Mouse (Mus musculus): ENCODE results near the gene Upf3a. TPM values are rescaled to one million over a fixed set of nuclear protein-coding genes. Genes with fewer than 3 reads are reported as not detected.
"Not testable (repeated sequence)": the region's sequence is repeated elsewhere in the genome, so short reads cannot be mapped to it uniquely, and the experiment has no call there.

The Upf3a gene
- total RNA-seq, 1 experiment: 34.2 TPM

GRCm38 (mm10) chr8:13828598-13829172 lies 43.3 kb downstream of the Upf3a start:
- DNase-seq (ENCODE audit: low read depth, low spot score): no peak
- in situ Hi-C loops (cut with MboI; ENCODE audit: low sequenced_read_pairs in 2 of 2, unreplicated experiment in 2 of 2): no loop called here
- Histone ChIP-seq H3K9ac (ENCODE audit: insufficient read depth, low read depth, low read length, poor library complexity, severe bottlenecking) (no peak overlapping the region), H3K4me1 (ENCODE audit: control insufficient read depth in 2 of 2, insufficient read depth in 2 of 2, low read length in 2 of 2, poor library complexity in 1 of 2) (no peaks in the 10 kb centered on the region), H3K9me3 (ENCODE audit: control insufficient read depth, insufficient read depth, low read depth, low read length) (no peaks in the 10 kb centered on the region), H3K27ac (ENCODE audit: insufficient read depth, low read depth, low read length, poor library complexity, severe bottlenecking) (no peak overlapping the region), H3K4me3 (ENCODE audit: insufficient read depth in 1 of 2, low read depth in 1 of 2, low read length in 2 of 2, poor library complexity in 1 of 2, severe bottlenecking in 1 of 2) (no peak overlapping the region), H3K36me3 (ENCODE audit: control insufficient read depth, insufficient read depth, low read length, poor library complexity, severe bottlenecking) (no peaks in the 10 kb centered on the region)
- no peak for TF ChIP-seq CHD2 (IDR thresholded peaks at IDR 0.05; ENCODE audit: low read depth, low read length)
- no peak for TF ChIP-seq HCFC1 (IDR thresholded peaks at IDR 0.05; ENCODE audit: borderline replicate concordance, insufficient read depth, low read length)
- TF ChIP-seq ZC3H11A (IDR thresholded peaks at IDR 0.05; ENCODE audit: borderline replicate concordance, low read depth, low read length): no peak
- no peak for TF ChIP-seq MAFK (IDR thresholded peaks at IDR 0.05; ENCODE audit: insufficient read depth, low read depth, low read length)
- no peak for TF ChIP-seq ZNF384 (IDR thresholded peaks at IDR 0.05; ENCODE audit: low read depth, low read length)

- H3K27ac ChIP-seq (ENCODE audit: insufficient read depth, low read depth, low read length, poor library complexity, severe bottlenecking); H3K9ac ChIP-seq (ENCODE audit: insufficient read depth, low read depth, low read length, poor library complexity, severe bottlenecking); DNase-seq (ENCODE audit: low read depth, low spot score); in situ Hi-C loops (cut with MboI; ENCODE audit: low sequenced_read_pairs in 2 of 2, unreplicated experiment in 2 of 2); H3K4me3 ChIP-seq (ENCODE audit: insufficient read depth in 1 of 2, low read depth in 1 of 2, low read length in 2 of 2, poor library complexity in 1 of 2, severe bottlenecking in 1 of 2); H3K36me3 ChIP-seq (ENCODE audit: control insufficient read depth, insufficient read depth, low read length, poor library complexity, severe bottlenecking); H3K9me3 ChIP-seq (ENCODE audit: control insufficient read depth, insufficient read depth, low read depth, low read length); H3K4me1 ChIP-seq (ENCODE audit: control insufficient read depth in 2 of 2, insufficient read depth in 2 of 2, low read length in 2 of 2, poor library complexity in 1 of 2): not testable (repeated sequence)
Observed at GRCm38 (mm10) chr8:13838289-13838688, 52.9 kb downstream of the Upf3a start, which contains the start of gene AF366264. AF366264 (minus strand) TSS chr8:13838389.

- H3K9ac ChIP-seq (ENCODE audit: insufficient read depth, low read depth, low read length, poor library complexity, severe bottlenecking); H3K27ac ChIP-seq (ENCODE audit: insufficient read depth, low read depth, low read length, poor library complexity, severe bottlenecking); H3K9me3 ChIP-seq (ENCODE audit: control insufficient read depth, insufficient read depth, low read depth, low read length); H3K4me1 ChIP-seq (ENCODE audit: control insufficient read depth in 2 of 2, insufficient read depth in 2 of 2, low read length in 2 of 2, poor library complexity in 1 of 2); H3K4me3 ChIP-seq (ENCODE audit: insufficient read depth in 1 of 2, low read depth in 1 of 2, low read length in 2 of 2, poor library complexity in 1 of 2, severe bottlenecking in 1 of 2); in situ Hi-C loops (cut with MboI; ENCODE audit: low sequenced_read_pairs in 2 of 2, unreplicated experiment in 2 of 2); DNase-seq (ENCODE audit: low read depth, low spot score); H3K36me3 ChIP-seq (ENCODE audit: control insufficient read depth, insufficient read depth, low read length, poor library complexity, severe bottlenecking): not testable (repeated sequence)
Observed at GRCm38 (mm10) chr8:13843286-13843685, 57.9 kb downstream of the Upf3a start.

Other genes with a start within 250 kb of the Upf3a start
- gene 1700029H14Rik, start 223.2 kb upstream of the Upf3a start, total RNA-seq (2012; rRNA removed): 0.26 TPM in 1 of 2 replicates, not detected in the other
- gene Rasa3, start 108.0 kb upstream of the Upf3a start, total RNA-seq (2012; rRNA removed): 7.6 and 14.4 TPM in 2 replicates
- gene Cfap97d2, start 79.7 kb upstream of the Upf3a start, total RNA-seq (2012; rRNA removed): 0.21 TPM in 1 of 2 replicates, not detected in the other
- gene Cdc16, start 27.9 kb upstream of the Upf3a start, total RNA-seq (2012; rRNA removed): 51.5 and 63.6 TPM in 2 replicates
- not detected in 2 replicates for gene AF366264, start 52.8 kb downstream of the Upf3a start, total RNA-seq (2012; rRNA removed)
- 20.0 and 26.3 TPM in 2 replicates for gene Champ1, start 84.0 kb downstream of the Upf3a start, total RNA-seq (2012; rRNA removed)
- gene Coprs, start 104.7 kb downstream of the Upf3a start, total RNA-seq (2012; rRNA removed): 57.1 and 59.5 TPM in 2 replicates